Mouse (Mus musculus) CH12F3 (cell line): ENCODE measurements around the gene Ifna2.

Experiments
- in situ Hi-C: fragments of 300-500 bp; cut with MboI; formaldehyde crosslinking; loops from 2 replicates; pipeline ENCODE4 v1.14.3; 2020; ENCODE audit warnings: low sequenced_read_pairs

Gene Ifna2

DNA sequence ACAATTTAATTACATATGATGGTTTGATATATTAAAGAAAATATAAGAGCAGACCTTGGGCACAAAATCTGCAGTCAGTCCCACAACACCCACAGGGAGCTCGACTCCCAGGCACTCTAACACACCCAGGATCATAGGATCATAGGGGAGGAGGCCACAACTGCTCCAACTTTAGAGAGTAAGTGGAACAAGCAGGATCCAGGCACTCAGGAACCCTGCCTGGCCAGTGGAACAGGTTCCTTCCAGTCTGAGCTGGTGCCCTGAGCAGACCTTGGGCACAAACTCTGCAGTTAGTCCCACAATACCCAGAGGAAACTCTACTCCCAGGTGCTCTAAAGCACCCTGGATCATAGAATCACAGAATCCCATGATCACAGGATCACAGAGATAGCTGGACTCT, 28.3 kb downstream of the Ifna2 start:
- in situ Hi-C loops: no loop called here

- in situ Hi-C loops: no loop called here
Measured at GRCm38 (mm10) chr4:88653644-88654043, 30.1 kb downstream of the Ifna2 start.

DNA sequence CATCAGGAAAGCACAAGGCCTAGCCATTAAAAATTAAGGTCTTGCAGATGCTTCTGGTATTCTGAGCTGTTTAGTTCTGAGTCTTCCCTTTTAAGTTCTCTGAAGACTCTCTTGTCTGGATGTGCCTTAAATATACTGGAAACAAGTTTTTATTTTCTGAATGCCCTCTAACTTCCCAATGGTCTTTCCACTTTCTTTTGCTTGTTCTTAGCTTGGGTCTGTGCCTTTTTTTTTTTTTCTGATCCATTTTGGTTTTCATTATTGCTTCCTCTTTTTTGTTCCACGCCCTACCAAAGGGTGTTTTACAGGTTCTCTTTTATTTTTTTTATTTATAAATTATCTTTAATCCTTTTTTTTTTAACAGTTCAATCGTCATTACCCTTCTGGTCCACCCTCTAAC, 39.4 kb downstream of the Ifna2 start, which contains the start of gene Ifna13:
Ifna13 (minus strand) TSS at position 101 of the 400 bp plus-strand sequence.
- in situ Hi-C loops: no loop called here

DNA sequence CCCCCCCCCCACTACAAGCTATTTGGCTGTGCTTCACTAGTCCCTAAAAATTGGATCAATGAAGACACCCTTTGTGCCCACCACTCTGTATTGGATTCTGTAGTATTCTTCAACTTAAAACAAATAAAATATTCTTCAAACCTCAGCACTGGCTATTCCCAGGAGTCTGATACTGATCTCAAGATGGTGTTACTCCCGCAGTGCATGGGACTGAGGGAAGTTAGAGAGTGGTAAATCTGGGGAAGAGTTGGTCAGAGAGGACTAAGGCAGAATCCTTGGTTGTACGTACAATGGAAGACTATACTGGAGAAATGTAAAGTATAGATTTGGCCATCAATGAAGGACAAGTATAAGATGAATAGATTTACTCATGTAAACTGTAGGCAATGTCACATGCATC, 41.2 kb downstream of the Ifna2 start:
- in situ Hi-C loops: no loop called here

GRCm38 (mm10) chr4:88641077-88641831, 42.5 kb downstream of the Ifna2 start:
- in situ Hi-C loops: no loop called here

DNA sequence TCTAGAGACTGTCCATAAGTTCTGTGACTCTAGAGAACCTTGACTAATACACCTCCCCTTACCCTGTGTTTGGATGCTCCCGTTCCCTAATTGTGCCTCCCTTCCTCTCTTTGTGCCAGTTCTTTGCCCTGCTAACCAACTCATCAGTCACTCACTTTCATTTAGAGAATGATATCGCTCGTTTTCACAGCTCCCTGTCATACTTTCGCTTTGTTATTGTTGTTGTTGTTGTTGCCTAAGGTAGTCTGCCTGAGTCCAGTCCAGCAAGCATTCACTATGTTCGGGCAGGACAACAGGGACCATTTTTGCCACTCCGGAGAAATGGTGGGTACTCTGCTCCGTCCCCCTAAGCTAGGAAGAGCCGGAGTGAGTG, 43.0 kb downstream of the Ifna2 start:
- in situ Hi-C loops: no loop called here

DNA sequence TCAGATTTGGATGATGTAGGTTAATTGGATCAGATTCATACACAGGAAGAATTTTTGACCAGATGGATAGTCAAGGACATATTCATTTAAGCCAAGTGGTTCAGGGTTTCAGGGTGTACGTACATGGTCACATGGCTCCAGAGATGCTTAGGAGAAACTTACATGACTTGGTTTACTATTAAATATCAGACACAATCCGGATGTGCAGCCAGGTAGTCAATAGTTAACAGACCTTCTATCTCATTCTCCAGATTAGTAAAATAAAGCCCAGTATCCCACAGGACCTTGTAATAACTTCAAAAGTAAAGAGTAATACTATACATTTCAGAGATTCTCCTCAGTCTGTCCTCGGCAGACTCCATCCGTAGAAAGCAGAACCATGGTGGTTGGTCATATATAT, 49.4 kb downstream of the Ifna2 start, which contains the start of gene C87499:
C87499 (minus strand) TSS at position 101 of the 400 bp plus-strand sequence.
- in situ Hi-C loops: no loop called here
